Mouse (Mus musculus) CH12.LX (cell line): ENCODE measurements around the gene Slc16a4. TPM values are rescaled to one million over a fixed set of nuclear protein-coding genes. Genes with fewer than 3 reads are reported as not detected.

Experiments
- DNase-seq: peaks from one replicate; pipeline ENCODE4 v3.0.0-alpha.2; 2013; ENCODE audit errors: extremely low read depth
- H3K27ac ChIP-seq: 2 replicates; pipeline ENCODE4 v1.5.1; 2012; ENCODE audit warnings: low read depth, mild to moderate bottlenecking, control low read depth, moderate library complexity; ENCODE audit not compliant: insufficient read depth
- H3K27me3 ChIP-seq: replicated peaks from 2 replicates; pipeline ENCODE3; 2012; ENCODE audit warnings: inconsistent platforms
- H3K36me3 ChIP-seq, 2 experiments: replicated peaks in 1 of 2; 2 replicates each; pipeline versions ENCODE3 to v1.6.1; 2012; ENCODE audit warnings: inconsistent platforms in 1 of 2, low read length in 1 of 2, mild to moderate bottlenecking in 1 of 2, mixed read lengths in 1 of 2, moderate library complexity in 1 of 2; ENCODE audit not compliant: control insufficient read depth in 1 of 2, insufficient read depth in 1 of 2
- H3K4me1 ChIP-seq, 2 experiments: 2 replicates each; pipeline ENCODE4 v1.6.1; 2012; ENCODE audit warnings: inconsistent platforms in 1 of 2, moderate library complexity in 1 of 2; ENCODE audit not compliant: insufficient read depth in 2 of 2, control insufficient read depth in 1 of 2
- H3K4me2 ChIP-seq: 2 replicates; pipeline ENCODE4 v1.6.1; 2012; ENCODE audit warnings: low read depth, mild to moderate bottlenecking, control low read depth; ENCODE audit not compliant: poor library complexity, insufficient read depth, severe bottlenecking
- H3K4me3 ChIP-seq, 3 experiments: fragments of 150-350 bp in 1 of 3; sonication (generic) in 1 of 3; replicated peaks in 1 of 3; 2 replicates each; pipeline versions ENCODE3 to v1.5.1; 2011 to 2012; ENCODE audit warnings: low read depth in 2 of 3, low read length in 2 of 3, mild to moderate bottlenecking in 2 of 3, moderate library complexity in 2 of 3, control low read depth in 1 of 3, improper control_type of control experiment in 1 of 3, inconsistent platforms in 1 of 3, mixed read lengths in 1 of 3; ENCODE audit not compliant: poor library complexity in 1 of 3
- H3K79me2 ChIP-seq: replicated peaks from 2 replicates; pipeline ENCODE4 v1.6.1; 2012; ENCODE audit warnings: mild to moderate bottlenecking, moderate library complexity; ENCODE audit not compliant: control insufficient read depth, poor library complexity, insufficient read depth, severe bottlenecking; ENCODE audit errors: extremely low read depth
- H3K9ac ChIP-seq: 2 replicates; pipeline ENCODE4 v1.6.1; 2012; ENCODE audit warnings: low read depth, mild to moderate bottlenecking, control low read depth, moderate library complexity; ENCODE audit not compliant: insufficient read depth
- H3K9me3 ChIP-seq: replicated peaks from 2 replicates; pipeline ENCODE3; 2012; ENCODE audit warnings: low read length, inconsistent platforms, mixed read lengths
- ELF1 ChIP-seq: IDR thresholded peaks from 2 replicates; pipeline ENCODE4 v1.6.1; 2014; ENCODE audit warnings: low read depth, mild to moderate bottlenecking, inconsistent platforms, low read length, improper control_type of control experiment
- EP300 ChIP-seq: IDR thresholded peaks from 2 replicates; pipeline ENCODE4 v1.6.1; 2011; ENCODE audit warnings: low read length, improper control_type of control experiment
- ETS1 ChIP-seq: conservative IDR thresholded peaks from 2 replicates; pipeline ENCODE4 v1.6.1; 2012; ENCODE audit warnings: low read depth, mild to moderate bottlenecking, inconsistent platforms, low read length, improper control_type of control experiment, moderate library complexity
- HCFC1 ChIP-seq: IDR thresholded peaks from 2 replicates; pipeline ENCODE4 v1.6.1; 2012; ENCODE audit warnings: low read depth, mild to moderate bottlenecking, inconsistent platforms, low read length, improper control_type of control experiment
- IRF4 ChIP-seq: IDR thresholded peaks from 2 replicates; pipeline ENCODE4 v1.6.1; 2014; ENCODE audit warnings: low read depth, mild to moderate bottlenecking, inconsistent platforms, low read length, improper control_type of control experiment
- JUN ChIP-seq: IDR thresholded peaks from 2 replicates; pipeline ENCODE4 v1.6.1; 2011; ENCODE audit warnings: low read depth, mild to moderate bottlenecking, low read length, improper control_type of control experiment, moderate library complexity; ENCODE audit not compliant: insufficient read depth
- MAX ChIP-seq: IDR thresholded peaks from 2 replicates; pipeline ENCODE4 v1.6.1; 2011; ENCODE audit warnings: low read length, improper control_type of control experiment
- MAZ ChIP-seq: IDR thresholded peaks from 2 replicates; pipeline ENCODE4 v1.6.1; 2012; ENCODE audit warnings: low read depth, mild to moderate bottlenecking, inconsistent platforms, low read length, improper control_type of control experiment, moderate library complexity
- MEF2A ChIP-seq: IDR thresholded peaks from 2 replicates; pipeline ENCODE4 v1.6.1; 2014; ENCODE audit warnings: low read depth, mild to moderate bottlenecking, inconsistent platforms, low read length, improper control_type of control experiment, borderline replicate concordance
- MXI1 ChIP-seq: IDR thresholded peaks from 2 replicates; pipeline ENCODE4 v1.6.1; 2011; ENCODE audit warnings: mild to moderate bottlenecking, low read depth, low read length, improper control_type of control experiment
- NELFE ChIP-seq: IDR thresholded peaks from 2 replicates; pipeline ENCODE4 v1.6.1; 2011; ENCODE audit warnings: low read depth, low read length, improper control_type of control experiment
- NRF1 ChIP-seq: IDR thresholded peaks from 2 replicates; pipeline ENCODE4 v1.6.1; 2014; ENCODE audit warnings: low read depth, mild to moderate bottlenecking, inconsistent platforms, low read length, improper control_type of control experiment, moderate library complexity
- RAD21 ChIP-seq: IDR thresholded peaks from 2 replicates; pipeline ENCODE4 v1.6.1; 2011; ENCODE audit warnings: low read depth, mild to moderate bottlenecking, low read length, improper control_type of control experiment, moderate library complexity
- RCOR1 ChIP-seq: conservative IDR thresholded peaks from 2 replicates; pipeline ENCODE4 v1.6.1; 2012; ENCODE audit warnings: low read depth, mild to moderate bottlenecking, inconsistent platforms, low read length, improper control_type of control experiment
- SMC3 ChIP-seq: IDR thresholded peaks from 2 replicates; pipeline ENCODE4 v1.6.1; 2011; ENCODE audit warnings: low read depth, low read length, improper control_type of control experiment
- TCF12 ChIP-seq: IDR thresholded peaks from 2 replicates; pipeline ENCODE4 v1.6.1; 2014; ENCODE audit warnings: low read depth, mild to moderate bottlenecking, inconsistent platforms, low read length, improper control_type of control experiment
- ZMIZ1 ChIP-seq: IDR thresholded peaks from 2 replicates; pipeline ENCODE4 v1.6.1; 2012; ENCODE audit warnings: low read depth, mild to moderate bottlenecking, inconsistent platforms, low read length, improper control_type of control experiment
- ZNF384 ChIP-seq: IDR thresholded peaks from 2 replicates; pipeline ENCODE4 v1.6.1; 2012; ENCODE audit warnings: low read depth, low read length, improper control_type of control experiment, inconsistent platforms
- dilution Hi-C: fragments of 300-500 bp; cut with MboI; formaldehyde crosslinking; loops from 2 replicates; pipeline ENCODE4 v1.14.3; 2020; ENCODE audit warnings: low sequenced_read_pairs; ENCODE audit not compliant: extremely low pct_unique_long_range_greater_than_20kb, extremely low pct_ligation_motif_present
- in situ Hi-C: fragments of 300-500 bp; cut with MboI; formaldehyde crosslinking; loops from 3 replicates; pipeline ENCODE4 v1.14.3; 2019; ENCODE audit warnings: low sequenced_read_pairs, low pct_ligation_motif_present, low pct_unique_long_range_greater_than_20kb, mixed read lengths
- polyA plus RNA-seq: library from polyadenylated mRNA; unstranded; fragments of >175 nt; gene quantifications from 2 replicates; pipeline ENCODE4 v1.2.1, GENCODE M21; 2012; ENCODE audit warnings: low read depth; ENCODE audit not compliant: insufficient read length
- total RNA-seq, 2 experiments: library from RNA; depleted of rRNA; stranded (reverse); fragments of 300-350 nt in 1 of 2; fragments of >200 nt in 1 of 2; gene quantifications; 2 replicates each; pipeline ENCODE4 v1.2.3; 2012 to 2014

The Slc16a4 gene
- total and polyA plus RNA-seq, 3 experiments = 0.08 to 0.60 TPM; not detected in 1

DNA sequence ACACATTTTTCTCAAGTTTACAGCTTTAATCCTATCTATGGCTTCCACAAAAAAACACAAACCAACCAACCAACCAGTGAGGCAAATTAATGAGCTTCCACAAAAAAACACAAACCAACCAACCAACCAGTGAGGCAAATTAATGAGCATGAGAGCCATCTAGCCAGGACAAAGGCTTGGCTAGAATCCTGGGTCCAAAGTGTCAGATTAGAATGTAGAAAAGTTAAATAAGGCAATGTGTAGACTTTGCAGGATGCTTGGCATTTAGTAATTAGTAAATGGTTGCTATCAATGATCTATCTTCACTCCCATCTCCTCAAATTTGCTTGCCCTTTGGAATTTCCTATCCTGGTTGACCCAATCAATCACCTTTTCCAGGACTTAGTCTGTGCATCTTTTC is 30.7 kb downstream of the Slc16a4 start:
- in situ Hi-C loops (no loop called here), dilution Hi-C loops (no loop called here)
- DNase-seq = no peak
- no peaks in the 10 kb centered on the region for H3K27me3 ChIP-seq
- H3K79me2 ChIP-seq = peaks cover 77% of the 10 kb centered on the region
- H3K36me3 ChIP-seq = peaks cover 18 to 45% of the 10 kb centered on the region in 2 experiments
- H3K4me1 ChIP-seq = peaks cover 10 to 74% of the 10 kb centered on the region in 2 experiments
- no peak overlapping the region for H3K9ac ChIP-seq
- H3K4me3 ChIP-seq = no peak overlapping the region
- no peaks in the 10 kb centered on the region for H3K9me3 ChIP-seq
- no peak for TF ChIP-seq ELF1
- no peak for TF ChIP-seq MAX
- TF ChIP-seq TCF12 = no peak
- TF ChIP-seq MAZ = no peak
- TF ChIP-seq MXI1 = no peak
- no peak for TF ChIP-seq EP300
- no peak for TF ChIP-seq JUN
- TF ChIP-seq ZNF384 = no peak
- no peak for TF ChIP-seq MEF2A
- TF ChIP-seq HCFC1 = no peak
- no peak for TF ChIP-seq ZMIZ1
- TF ChIP-seq RAD21 = no peak
- no peak for TF ChIP-seq NRF1
- no peak for TF ChIP-seq SMC3
- no peak for TF ChIP-seq NELFE
- TF ChIP-seq ETS1 = no peak
- no peak for TF ChIP-seq IRF4
- H3K27ac ChIP-seq = no peak overlapping the region
- no peak overlapping the region for H3K4me2 ChIP-seq

- no peak overlapping the region for H3K4me2 ChIP-seq
- peaks cover 6 to 65% of the 10 kb centered on the region in 2 experiments for H3K4me1 ChIP-seq
- DNase-seq = no peak
- in situ Hi-C loops = no loop called here
- H3K4me3 ChIP-seq = no peak overlapping the region
- H3K9me3 ChIP-seq = no peaks in the 10 kb centered on the region
- peak; percentile 63 for TF ChIP-seq ZNF384
- no peak for TF ChIP-seq RCOR1
- TF ChIP-seq SMC3 = no peak
- TF ChIP-seq, all 38 proteins: peak for 1
- Histone ChIP-seq H3K27ac (no peak overlapping the region), H3K27me3 (no peaks in the 10 kb centered on the region), H3K9ac (no peak overlapping the region), H3K79me2 (peaks cover 72% of the 10 kb centered on the region), H3K36me3 (peaks cover 29 to 51% of the 10 kb centered on the region in 2 experiments)
- dilution Hi-C loops = no loop called here
These were observed 35.4 kb downstream of the Slc16a4 start for GRCm38 (mm10) chr3:107326442-107326841.
